Mouse (Mus musculus) adrenal gland (tissue): ENCODE measurements at regions not wholly inside any gene's neighbourhood (a gene's known extent, or its start where the extent isn't known, plus 50 kb on each side); places are given as distances from the start of the nearest gene placed in this dataset.

Source experiments
- intact Hi-C: fragments of 180-260 bp; cut with DNase I; formaldehyde crosslinking; loops from one replicate; pipeline ENCODE4 v1.15.1; 2025

- intact Hi-C loops: no loop called here
Measured at GRCm38 (mm10) chr9:84285604-84286003, 360.7 kb downstream of the Bckdhb start.

GRCm38 (mm10) chr9:84295891-84296290, 370.9 kb downstream of the Bckdhb start:
- intact Hi-C loops: no loop called here

- intact Hi-C loops: no loop called here
Measured at GRCm38 (mm10) chr9:84296456-84296855, 371.5 kb downstream of the Bckdhb start.

GRCm38 (mm10) chr9:84304398-84304797, 379.5 kb downstream of the Bckdhb start:
- intact Hi-C loops: no loop called here

GRCm38 (mm10) chr9:84318811-84319210, 393.9 kb downstream of the Bckdhb start:
- intact Hi-C loops: no loop called here

GRCm38 (mm10) chr9:84319338-84319737, 394.4 kb downstream of the Bckdhb start:
- intact Hi-C loops: no loop called here

- intact Hi-C loops: loop anchor here (10.0 kb wide), 1 partner anchor 782 kb away; no protein-coding TSS in a partner anchor
Measured at GRCm38 (mm10) chr9:84323145-84323544, 398.2 kb downstream of the Bckdhb start.

- intact Hi-C loops: no loop called here
Measured at GRCm38 (mm10) chr9:84331083-84331602, 406.2 kb downstream of the Bckdhb start.

GRCm38 (mm10) chr9:84343435-84344095, 418.6 kb downstream of the Bckdhb start:
- intact Hi-C loops: loop anchor here (5.0 kb wide), 2 partner anchors 984 to 1254 kb away; partner anchors contain the start of gene Tent5a

- intact Hi-C loops: no loop called here
Measured at GRCm38 (mm10) chr9:84350223-84350622, 425.3 kb downstream of the Bckdhb start.

- intact Hi-C loops: no loop called here
Measured at GRCm38 (mm10) chr9:84354409-84354808, 429.5 kb downstream of the Bckdhb start.

GRCm38 (mm10) chr9:84356167-84356566, 431.2 kb downstream of the Bckdhb start:
- intact Hi-C loops: no loop called here

GRCm38 (mm10) chr9:84359879-84360278, 434.9 kb downstream of the Bckdhb start:
- intact Hi-C loops: no loop called here

- intact Hi-C loops: no loop called here
Measured at GRCm38 (mm10) chr9:84360484-84360883, 435.5 kb downstream of the Bckdhb start.

GRCm38 (mm10) chr9:84363478-84363877, 438.5 kb downstream of the Bckdhb start:
- intact Hi-C loops: no loop called here

- intact Hi-C loops: no loop called here
Measured at GRCm38 (mm10) chr9:84369200-84369599, 444.3 kb downstream of the Bckdhb start.

- intact Hi-C loops: no loop called here
Measured at GRCm38 (mm10) chr9:84370260-84370659, 445.3 kb downstream of the Bckdhb start.

- intact Hi-C loops: no loop called here
Measured at GRCm38 (mm10) chr9:84375746-84376145, 450.8 kb downstream of the Bckdhb start.

- intact Hi-C loops: no loop called here
Measured at GRCm38 (mm10) chr9:84376621-84377020, 451.7 kb downstream of the Bckdhb start.

- intact Hi-C loops: no loop called here
Measured at GRCm38 (mm10) chr9:84381942-84382341, 457.0 kb downstream of the Bckdhb start.

- intact Hi-C loops: no loop called here
Measured at GRCm38 (mm10) chr9:84389831-84390230, 464.9 kb downstream of the Bckdhb start.

GRCm38 (mm10) chr9:84394536-84395314, 469.8 kb downstream of the Bckdhb start:
- intact Hi-C loops: no loop called here
